Mouse (Mus musculus): ENCODE results near the gene Klf2. TPM values are rescaled to one million over a fixed set of nuclear protein-coding genes. Genes with fewer than 3 reads are reported as not detected.

Gene Klf2
- polyA plus RNA-seq, 1 experiment from 2014 or later, result 3.6 TPM

GRCm38 (mm10) chr8:72365826-72366225 is 47.0 kb downstream of the Klf2 start:
- no peaks in the 10 kb centered on the region for H3K4me1 ChIP-seq
- H3K4me3 ChIP-seq, result no peak overlapping the region
- 22% methylated on average over 3 of the region's 3 CpGs for WGBS
- peak; percentile 67 for DNase-seq (ENCODE audit: low spot score)
- no peaks in the 10 kb centered on the region for H3K27me3 ChIP-seq (ENCODE audit: low read depth, poor library complexity, severe bottlenecking)
- H3K27ac ChIP-seq, result no peak overlapping the region
- no peaks in the 10 kb centered on the region for H3K9me3 ChIP-seq (replicated peaks)
- peaks cover 100% of the 10 kb centered on the region for H3K36me3 ChIP-seq

GRCm38 (mm10) chr8:72366435-72366834 is 47.6 kb downstream of the Klf2 start:
- 85% methylated on average over 2 of the region's 2 CpGs for WGBS
- no peak for DNase-seq (ENCODE audit: low spot score)
- Histone ChIP-seq H3K4me3 (no peak overlapping the region), H3K27me3 (ENCODE audit: low read depth, poor library complexity, severe bottlenecking) (no peaks in the 10 kb centered on the region), H3K36me3 (peaks cover 100% of the 10 kb centered on the region), H3K27ac (no peak overlapping the region), H3K9me3 (replicated peaks) (no peaks in the 10 kb centered on the region), H3K4me1 (no peaks in the 10 kb centered on the region)

Other genes starting within 250 kb of the Klf2 start
- 0.04 TPM in 1 of 2 replicates, not detected in the other for gene Olfr373, start 235.9 kb upstream of the Klf2 start, polyA plus RNA-seq (2016; fragmentation: Nextera tagmentation; extraction: Ambion mirVana)
- gene Olfr374, start 212.0 kb upstream of the Klf2 start, polyA plus RNA-seq (2016; fragmentation: Nextera tagmentation; extraction: Ambion mirVana), result 0.04 TPM in 1 of 2 replicates, not detected in the other
- gene Tpm4, start 184.1 kb upstream of the Klf2 start, polyA plus RNA-seq (2016; fragmentation: Nextera tagmentation; extraction: Ambion mirVana), result 828 and 829 TPM in 2 replicates
- 137 and 139 TPM in 2 replicates for gene Rab8a, start 157.8 kb upstream of the Klf2 start, polyA plus RNA-seq (2016; fragmentation: Nextera tagmentation; extraction: Ambion mirVana)
- gene Hsh2d, start 129.4 kb upstream of the Klf2 start, polyA plus RNA-seq (2016; fragmentation: Nextera tagmentation; extraction: Ambion mirVana), result not detected in 2 replicates
- gene Cib3, start 106.2 kb upstream of the Klf2 start, polyA plus RNA-seq (2016; fragmentation: Nextera tagmentation; extraction: Ambion mirVana), result not detected in 2 replicates
- not detected in 2 replicates for gene Gm11034, start 105.4 kb upstream of the Klf2 start, polyA plus RNA-seq (2016; fragmentation: Nextera tagmentation; extraction: Ambion mirVana)
- gene Fam32a, start 99.3 kb upstream of the Klf2 start, polyA plus RNA-seq (2016; fragmentation: Nextera tagmentation; extraction: Ambion mirVana), result 69.3 and 70.4 TPM in 2 replicates
- 132 and 144 TPM in 2 replicates for gene Ap1m1, start 79.0 kb upstream of the Klf2 start, polyA plus RNA-seq (2016; fragmentation: Nextera tagmentation; extraction: Ambion mirVana)
- gene Gm10282, start 13.8 kb upstream of the Klf2 start, polyA plus RNA-seq (2016; fragmentation: Nextera tagmentation; extraction: Ambion mirVana), result 25.6 and 29.2 TPM in 2 replicates
- gene Eps15l1, start 102.4 kb downstream of the Klf2 start, polyA plus RNA-seq (2016; fragmentation: Nextera tagmentation; extraction: Ambion mirVana), result 75.3 and 85.1 TPM in 2 replicates
- 0.54 and 0.90 TPM in 2 replicates for gene Calr3, start 124.8 kb downstream of the Klf2 start, polyA plus RNA-seq (2016; fragmentation: Nextera tagmentation; extraction: Ambion mirVana)
- 14.6 and 16.1 TPM in 2 replicates for gene 1700030K09Rik, start 124.8 kb downstream of the Klf2 start, polyA plus RNA-seq (2016; fragmentation: Nextera tagmentation; extraction: Ambion mirVana)
- gene Cherp, start 156.2 kb downstream of the Klf2 start, polyA plus RNA-seq (2016; fragmentation: Nextera tagmentation; extraction: Ambion mirVana), result 107 and 116 TPM in 2 replicates
- gene Slc35e1, start 173.6 kb downstream of the Klf2 start, polyA plus RNA-seq (2016; fragmentation: Nextera tagmentation; extraction: Ambion mirVana), result 30.5 and 31.0 TPM in 2 replicates
- 21.5 and 22.5 TPM in 2 replicates for gene Med26, start 229.2 kb downstream of the Klf2 start, polyA plus RNA-seq (2016; fragmentation: Nextera tagmentation; extraction: Ambion mirVana)